Comparison of ENCODE assay signal across 25 mouse cellular contexts in genomic region chr19:55085857-55086185, GRCm38 (mm10). TPM values are rescaled to one million over a fixed set of nuclear protein-coding genes. Genes with fewer than 3 reads are reported as not detected.
A peak's percentile ranks its signal among the peaks of the same experiment; 100 is the strongest.
DNase-seq lines count a peak whose midpoint lies in the region; ATAC-seq and TF ChIP-seq lines count a peak whose summit lies in the region.
"Had no signal": no experiment of that assay in that cellular context is flagged by ENCODE, and none has a peak within 500 bp of the region (broad histone marks: within the 10 kb centered on the region; RNA-seq: fewer than 3 reads in every experiment).

No protein-coding gene starts in this region.

- WGBS in liver, embryonic 13.5 days (ENCODE audit: insufficient replicate concordance): 10% methylated on average over 7 of the region's 7 CpGs

- DNase-seq in G1E (ENCODE audit: low spot score): no peak
- DNase-seq in liver, embryonic 13.5 days: no peak
- no peak for DNase-seq in kidney, adult 18-20 months
- no peak for DNase-seq in ovary, postnatal 14 days (ENCODE audit: low spot score)
- DNase-seq in neural tube, embryonic 10.5 days (ENCODE audit: extremely low spot score, low spot score): no peak
- DNase-seq: adrenal gland, adult 2 months; cerebellum, adult 18-20 months; cerebellum, postnatal 25 days; gastrocnemius, postnatal 25 days; heart, adult 18-20 months; heart, postnatal 14 days; kidney, postnatal 25 days; layer of hippocampus, postnatal 36 days; lung, adult 2 months; midbrain, embryonic 14.5 days had no signal

- no peak overlapping the region for H3K4me3 ChIP-seq in G1E (ENCODE audit: low read depth, low read length)
- H3K4me3 ChIP-seq in liver, embryonic 13.5 days (replicated peaks): no peak overlapping the region
- H3K4me3 ChIP-seq: forebrain, embryonic 15.5 days; heart, embryonic 12.5 days; limb, embryonic 12.5 days; neural tube, embryonic 12.5 days had no signal

- peak overlapping the region; percentile 36 for H3K4me2 ChIP-seq in liver, embryonic 13.5 days
- H3K4me2 ChIP-seq: forebrain, embryonic 15.5 days; heart, embryonic 12.5 days; limb, embryonic 12.5 days; neural tube, embryonic 12.5 days had no signal

- peaks cover 20% of the 10 kb centered on the region for H3K4me1 ChIP-seq in G1E (ENCODE audit: insufficient read depth, low read depth, low read length)
- H3K4me1 ChIP-seq in liver, embryonic 13.5 days (replicated peaks): peaks cover 46% of the 10 kb centered on the region
- H3K4me1 ChIP-seq: forebrain, embryonic 15.5 days; limb, embryonic 12.5 days; neural tube, embryonic 12.5 days had no signal

- H3K27ac ChIP-seq in liver, embryonic 13.5 days: peak overlapping the region; percentile 88
- H3K27ac ChIP-seq: forebrain, embryonic 15.5 days; hindbrain, postnatal 0 days; limb, embryonic 12.5 days; macrophage; neural tube, embryonic 12.5 days had no signal

- ATAC-seq in G1E (ENCODE audit: extremely low read depth, insufficient number of reproducible peaks, low FRiP score, poor library complexity, severe bottlenecking): peak; percentile 42; the same call in 1 of the 2 replicates
- peak; percentile 46 for ATAC-seq in common myeloid progenitor, adult 5-6 weeks (replicated peaks; ENCODE audit: low read depth, poor library complexity, severe bottlenecking)
- ATAC-seq in liver, embryonic 13.5 days (ENCODE audit: low read depth): peak; percentile 72
- ATAC-seq in megakaryocyte-erythroid progenitor cell, adult 5-6 weeks (replicated peaks; ENCODE audit: low FRiP score, low TSS enrichment, poor library complexity, severe bottlenecking): peak; percentile 80
- ATAC-seq: CD4-positive, CD25-positive, alpha-beta regulatory T cell, adult 4 months; forebrain, embryonic 15.5 days; hindbrain, postnatal 0 days; intestine, embryonic 16.5 days had no signal

- H3K36me3 ChIP-seq in G1E (replicated peaks): peaks cover 98% of the 10 kb centered on the region
- H3K36me3 ChIP-seq in liver, embryonic 13.5 days: peaks cover 87% of the 10 kb centered on the region

- peak overlapping the region; percentile 44 for H3K9ac ChIP-seq in liver, embryonic 13.5 days
- H3K9ac ChIP-seq: forebrain, embryonic 15.5 days; heart, embryonic 12.5 days; limb, embryonic 12.5 days; neural tube, embryonic 12.5 days had no signal

- no peaks in the 10 kb centered on the region for H3K9me3 ChIP-seq in G1E (replicated peaks)
- no peaks in the 10 kb centered on the region for H3K9me3 ChIP-seq in liver, embryonic 13.5 days (replicated peaks)
- H3K9me3 ChIP-seq: forebrain, embryonic 15.5 days; heart, embryonic 12.5 days; limb, embryonic 12.5 days; neural tube, embryonic 12.5 days had no signal

- H3K27me3 ChIP-seq in G1E (ENCODE audit: insufficient read depth, low read length): no peaks in the 10 kb centered on the region
- no peaks in the 10 kb centered on the region for H3K27me3 ChIP-seq in liver, embryonic 13.5 days
- H3K27me3 ChIP-seq: forebrain, embryonic 15.5 days; heart, embryonic 12.5 days; limb, embryonic 12.5 days; neural tube, embryonic 12.5 days had no signal

- TF ChIP-seq CTCF in G1E (IDR thresholded peaks at IDR 0.05; ENCODE audit: low read depth, low read length): no peak

RNA-seq across cellular contexts. Expression of gene Gpam, which starts 41.2 kb away (rescaled TPM):
- 24.8 and 26.1 TPM in 2 replicates for total RNA-seq in G1E (2014; fragmentation: Nextera tagmentation)
- 25.0 and 26.7 TPM in 2 replicates for total RNA-seq in G1E (2017)
- polyA plus RNA-seq in G1E (2012): 6.8 and 10.3 TPM in 2 replicates
- total RNA-seq in common myeloid progenitor, adult 5-6 weeks (2017): 14.8 and 18.0 TPM in 2 replicates
- 16.6 and 21.5 TPM in 2 replicates for polyA plus RNA-seq in liver, embryonic 13.5 days (2015; fragmentation: Nextera tagmentation; extraction: Ambion mirVana)
- total RNA-seq in megakaryocyte-erythroid progenitor cell, adult 5-6 weeks (2014; fragmentation: Nextera tagmentation): 16.2 and 19.9 TPM in 2 replicates
- 21.6 and 22.3 TPM in 2 replicates for total RNA-seq in megakaryocyte-erythroid progenitor cell, adult 5-6 weeks (2017)
